Mouse (Mus musculus) bone marrow macrophage, adult 2 months (primary cell): ENCODE measurements around the gene Il21r. TPM values are rescaled to one million over a fixed set of nuclear protein-coding genes. Genes with fewer than 3 reads are reported as not detected.

Experiments used
- H3K27ac ChIP-seq: 2 replicates; pipeline ENCODE4 v1.5.1; 2012; ENCODE audit warnings: low read depth, low read length; ENCODE audit not compliant: insufficient read depth
- H3K4me1 ChIP-seq: 2 replicates; pipeline ENCODE4 v1.6.1; 2012; ENCODE audit warnings: low read length; ENCODE audit not compliant: control insufficient read depth, insufficient read depth
- H3K4me3 ChIP-seq: 2 replicates; pipeline ENCODE4 v1.5.1; 2012; ENCODE audit warnings: mild to moderate bottlenecking, low read length, moderate library complexity; ENCODE audit not compliant: insufficient read depth
- CTCF ChIP-seq: IDR thresholded peaks from 2 replicates; pipeline ENCODE4 v1.5.1; 2012; ENCODE audit warnings: low read depth, mild to moderate bottlenecking, low read length, moderate library complexity
- POLR2A ChIP-seq: IDR thresholded peaks from 2 replicates; pipeline ENCODE4 v1.6.1; 2012; ENCODE audit warnings: mild to moderate bottlenecking, low read depth, low read length, borderline replicate concordance
- polyA plus RNA-seq: library from polyadenylated mRNA; stranded (reverse); fragments of >200 nt; gene quantifications from 2 replicates; pipeline ENCODE4 v1.2.4, GENCODE M21; 2012; ENCODE audit not compliant: missing spikeins, insufficient read depth, insufficient read length

Gene Il21r
- polyA plus RNA-seq, 1 experiment, result 37.0 TPM

DNA sequence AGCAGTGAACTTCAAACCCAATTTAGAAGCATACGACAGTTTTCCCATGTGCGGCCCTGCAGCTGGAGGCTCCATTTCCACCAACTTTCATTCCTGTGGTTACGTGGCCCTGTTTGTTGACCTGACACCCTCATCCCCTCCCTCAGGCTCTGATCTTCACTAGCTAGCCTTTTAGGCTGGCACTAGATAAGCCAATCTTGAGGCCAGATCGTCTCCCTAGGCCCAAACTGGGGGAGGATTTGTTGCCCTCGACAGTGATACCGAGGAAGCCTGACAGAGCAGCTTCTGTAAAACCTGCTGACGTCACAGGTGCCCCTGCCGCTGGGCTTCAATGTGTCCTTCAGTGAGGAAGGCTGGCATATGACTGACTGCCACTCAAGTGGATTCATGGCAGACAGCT, 68.2 kb downstream of the Il21r start:
- no peak overlapping the region for H3K4me3 ChIP-seq
- peaks cover 11% of the 10 kb centered on the region for H3K4me1 ChIP-seq
- H3K27ac ChIP-seq, result no peak overlapping the region
- TF ChIP-seq POLR2A, result no peak
- TF ChIP-seq CTCF, result no peak

DNA sequence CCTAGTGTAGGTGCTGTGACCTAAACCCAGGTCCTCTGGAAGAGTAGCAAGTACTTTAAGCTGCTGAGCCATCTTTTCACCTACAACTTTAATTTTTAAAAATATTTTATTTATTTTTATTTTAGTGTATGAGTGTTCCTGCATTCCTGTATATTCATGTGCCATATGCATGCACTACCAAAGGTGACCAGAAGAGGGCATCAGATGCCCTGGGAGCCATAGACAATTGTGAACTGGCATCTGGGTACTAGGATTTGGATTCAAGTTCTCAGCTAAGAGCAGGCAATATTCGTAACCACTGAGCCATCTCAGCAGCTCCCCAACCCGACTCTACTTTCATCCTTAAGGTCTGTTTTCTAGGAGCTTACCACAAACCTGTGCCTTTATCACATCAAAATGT, 71.7 kb downstream of the Il21r start:
- peaks cover 11% of the 10 kb centered on the region for H3K4me1 ChIP-seq
- no peak for TF ChIP-seq CTCF
- no peak for TF ChIP-seq POLR2A
- H3K27ac ChIP-seq, result no peak overlapping the region
- H3K4me3 ChIP-seq, result no peak overlapping the region

DNA sequence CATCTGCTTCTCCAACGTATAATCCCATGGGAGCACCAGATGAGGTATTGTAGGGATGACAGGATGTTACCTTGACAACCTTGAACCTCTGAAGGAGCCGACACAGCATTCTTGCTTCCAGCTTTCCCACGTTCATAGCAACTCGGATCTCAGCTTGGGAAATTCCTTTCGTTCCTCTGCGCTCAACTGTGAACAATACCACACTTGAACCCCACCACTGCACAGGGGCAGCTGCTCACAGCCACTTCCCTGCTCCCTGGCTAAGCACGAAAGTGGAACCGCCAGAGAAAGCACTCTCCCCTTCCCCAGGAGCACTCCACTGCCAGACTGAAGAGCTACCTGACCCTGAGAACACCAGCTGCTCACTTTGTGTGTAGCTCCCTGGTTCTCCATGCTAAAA, 75.5 kb downstream of the Il21r start:
- TF ChIP-seq POLR2A (no peak), CTCF (no peak)
- H3K4me1 ChIP-seq, result no peaks in the 10 kb centered on the region
- no peak overlapping the region for H3K4me3 ChIP-seq
- no peak overlapping the region for H3K27ac ChIP-seq

DNA sequence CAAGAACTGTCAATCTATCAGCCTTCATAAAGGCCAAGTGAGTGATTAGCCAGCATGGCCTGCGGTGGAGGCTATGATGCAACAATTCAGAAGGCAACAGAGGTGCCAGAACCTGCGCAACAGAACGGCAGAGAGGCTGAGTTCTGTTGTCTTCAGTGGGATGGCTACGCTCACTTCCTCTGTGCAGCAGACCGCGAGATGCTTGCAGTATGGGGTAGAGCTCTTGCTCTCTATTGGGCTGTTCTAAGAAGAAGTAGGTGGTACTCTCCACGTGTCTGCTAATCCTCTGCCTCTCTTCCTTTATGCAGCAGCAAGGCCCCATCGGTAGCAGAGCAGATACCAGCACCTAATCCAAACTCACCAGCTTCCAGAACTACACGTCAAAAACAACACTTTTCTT, 76.7 kb downstream of the Il21r start:
- Histone ChIP-seq H3K4me3 (no peak overlapping the region), H3K27ac (no peak overlapping the region), H3K4me1 (no peaks in the 10 kb centered on the region)
- TF ChIP-seq CTCF, result no peak
- TF ChIP-seq POLR2A, result no peak

Other genes with a start within 250 kb of the Il21r start
- 2.1 and 2.8 TPM in 2 replicates for gene Kdm8, start 158.8 kb upstream of the Il21r start, polyA plus RNA-seq
- 31.9 and 34.1 TPM in 2 replicates for gene Nsmce1, start 111.8 kb upstream of the Il21r start, polyA plus RNA-seq
- gene Il4ra, start 51.3 kb upstream of the Il21r start, polyA plus RNA-seq, result 56.6 and 65.8 TPM in 2 replicates
- 16.7 and 22.0 TPM in 2 replicates for gene Gtf3c1, start 104.4 kb downstream of the Il21r start, polyA plus RNA-seq
- gene D430042O09Rik, start 104.5 kb downstream of the Il21r start, polyA plus RNA-seq, result 16.0 and 19.8 TPM in 2 replicates